Mouse (Mus musculus): ENCODE results near the gene Lrrc10b.

Gene Lrrc10b

GRCm38 (mm10) chr19:10426793-10427192 lies 30.5 kb downstream of the Lrrc10b start:
- peaks cover 59% of the 10 kb centered on the region for H3K27me3 ChIP-seq (ENCODE audit: insufficient read depth, low read length)
- peaks cover 12% of the 10 kb centered on the region for H3K9me3 ChIP-seq (ENCODE audit: low read length)
- peaks cover 29% of the 10 kb centered on the region for H3K4me1 ChIP-seq (replicated peaks; ENCODE audit: low read depth, low read length)
- peaks cover 10% of the 10 kb centered on the region for H3K36me3 ChIP-seq (ENCODE audit: insufficient read depth, low read length)
- H3K4me3 ChIP-seq (replicated peaks; ENCODE audit: low read length), result no peak overlapping the region
- TF ChIP-seq NANOG (IDR thresholded peaks at IDR 0.05; ENCODE audit: borderline replicate concordance, low read length) (no peak), CTCF (conservative IDR thresholded peaks at IDR 0.05; ENCODE audit: low read length) (no peak), POU5F1 (IDR thresholded peaks at IDR 0.05; ENCODE audit: borderline replicate concordance, low read length) (no peak)

GRCm38 (mm10) chr19:10426312-10426711 lies 31.0 kb downstream of the Lrrc10b start:
- TF ChIP-seq POU5F1 (IDR thresholded peaks at IDR 0.05; ENCODE audit: borderline replicate concordance, low read length) (no peak), CTCF (conservative IDR thresholded peaks at IDR 0.05; ENCODE audit: low read length) (no peak), NANOG (IDR thresholded peaks at IDR 0.05; ENCODE audit: borderline replicate concordance, low read length) (no peak)
- Histone ChIP-seq H3K9me3 (ENCODE audit: low read length) (peaks cover 12% of the 10 kb centered on the region), H3K27me3 (ENCODE audit: insufficient read depth, low read length) (peaks cover 59% of the 10 kb centered on the region), H3K4me3 (replicated peaks; ENCODE audit: low read length) (0 out of 2 replicates have a peak overlapping the region, but pooled peaks have one; percentile 29), H3K36me3 (ENCODE audit: insufficient read depth, low read length) (peaks cover 10% of the 10 kb centered on the region), H3K4me1 (replicated peaks; ENCODE audit: low read depth, low read length) (peaks cover 33% of the 10 kb centered on the region)

- TF ChIP-seq NANOG (IDR thresholded peaks at IDR 0.05; ENCODE audit: borderline replicate concordance, low read length), result no peak
- no peak for TF ChIP-seq CTCF (conservative IDR thresholded peaks at IDR 0.05; ENCODE audit: low read length)
- no peak for TF ChIP-seq POU5F1 (IDR thresholded peaks at IDR 0.05; ENCODE audit: borderline replicate concordance, low read length)
These were observed 31.6 kb downstream of the Lrrc10b start for GRCm38 (mm10) chr19:10425484-10426270.

GRCm38 (mm10) chr19:10424751-10425150 lies 32.5 kb downstream of the Lrrc10b start:
- TF ChIP-seq CTCF (conservative IDR thresholded peaks at IDR 0.05; ENCODE audit: low read length), result no peak
- no peak for TF ChIP-seq POU5F1 (IDR thresholded peaks at IDR 0.05; ENCODE audit: borderline replicate concordance, low read length)
- no peak for TF ChIP-seq NANOG (IDR thresholded peaks at IDR 0.05; ENCODE audit: borderline replicate concordance, low read length)
- Histone ChIP-seq H3K4me1 (replicated peaks; ENCODE audit: low read depth, low read length) (peaks cover 38% of the 10 kb centered on the region), H3K4me3 (replicated peaks; ENCODE audit: low read length) (no peak overlapping the region), H3K27me3 (ENCODE audit: insufficient read depth, low read length) (peaks cover 64% of the 10 kb centered on the region), H3K36me3 (ENCODE audit: insufficient read depth, low read length) (peaks cover 10% of the 10 kb centered on the region), H3K9me3 (ENCODE audit: low read length) (peaks cover 12% of the 10 kb centered on the region)

More at GRCm38 (mm10) chr19:10425484-10426270, 31.6 kb downstream of the Lrrc10b start:
- peaks cover 12% of the 10 kb centered on the region for H3K9me3 ChIP-seq (ENCODE audit: low read length)
- peaks cover 58% of the 10 kb centered on the region for H3K27me3 ChIP-seq (ENCODE audit: insufficient read depth, low read length)
- H3K4me1 ChIP-seq (replicated peaks; ENCODE audit: low read depth, low read length), result peaks cover 32% of the 10 kb centered on the region
- peaks cover 10% of the 10 kb centered on the region for H3K36me3 ChIP-seq (ENCODE audit: insufficient read depth, low read length)
- 0 out of 2 replicates have a peak overlapping the region, but pooled peaks have one; percentile 29 for H3K4me3 ChIP-seq (replicated peaks; ENCODE audit: low read length)

GRCm38 (mm10) chr19:10421986-10422976 lies 35.0 kb downstream of the Lrrc10b start:
- Histone ChIP-seq H3K27me3 (ENCODE audit: insufficient read depth, low read length) (peaks cover 80% of the 10 kb centered on the region), H3K4me3 (replicated peaks; ENCODE audit: low read length) (peak overlapping the region; percentile 71), H3K4me1 (replicated peaks; ENCODE audit: low read depth, low read length) (peaks cover 47% of the 10 kb centered on the region), H3K9me3 (ENCODE audit: low read length) (peaks cover 7% of the 10 kb centered on the region), H3K36me3 (ENCODE audit: insufficient read depth, low read length) (peaks cover 4% of the 10 kb centered on the region)
- no peak for TF ChIP-seq POU5F1 (IDR thresholded peaks at IDR 0.05; ENCODE audit: borderline replicate concordance, low read length)
- no peak for TF ChIP-seq NANOG (IDR thresholded peaks at IDR 0.05; ENCODE audit: borderline replicate concordance, low read length)
- TF ChIP-seq CTCF (conservative IDR thresholded peaks at IDR 0.05; ENCODE audit: low read length), result no peak

- no peaks in the 10 kb centered on the region for H3K36me3 ChIP-seq (ENCODE audit: insufficient read depth, low read length)
- peaks cover 57% of the 10 kb centered on the region for H3K4me1 ChIP-seq (replicated peaks; ENCODE audit: low read depth, low read length)
- H3K4me3 ChIP-seq (replicated peaks; ENCODE audit: low read length), result no peak overlapping the region
- TF ChIP-seq POU5F1 (IDR thresholded peaks at IDR 0.05; ENCODE audit: borderline replicate concordance, low read length) (no peak), CTCF (conservative IDR thresholded peaks at IDR 0.05; ENCODE audit: low read length) (no peak), NANOG (IDR thresholded peaks at IDR 0.05; ENCODE audit: borderline replicate concordance, low read length) (no peak)
- H3K27me3 ChIP-seq (ENCODE audit: insufficient read depth, low read length), result peaks cover 75% of the 10 kb centered on the region
- no peaks in the 10 kb centered on the region for H3K9me3 ChIP-seq (ENCODE audit: low read length)
These were observed 39.8 kb downstream of the Lrrc10b start for GRCm38 (mm10) chr19:10417436-10417835.

GRCm38 (mm10) chr19:10416889-10417288 lies 40.4 kb downstream of the Lrrc10b start:
- Histone ChIP-seq H3K4me3 (replicated peaks; ENCODE audit: low read length) (no peak overlapping the region), H3K36me3 (ENCODE audit: insufficient read depth, low read length) (no peaks in the 10 kb centered on the region), H3K9me3 (ENCODE audit: low read length) (no peaks in the 10 kb centered on the region), H3K4me1 (replicated peaks; ENCODE audit: low read depth, low read length) (peaks cover 53% of the 10 kb centered on the region), H3K27me3 (ENCODE audit: insufficient read depth, low read length) (peaks cover 75% of the 10 kb centered on the region)
- TF ChIP-seq POU5F1 (IDR thresholded peaks at IDR 0.05; ENCODE audit: borderline replicate concordance, low read length) (no peak), NANOG (IDR thresholded peaks at IDR 0.05; ENCODE audit: borderline replicate concordance, low read length) (no peak), CTCF (conservative IDR thresholded peaks at IDR 0.05; ENCODE audit: low read length) (no peak)

GRCm38 (mm10) chr19:10415508-10415907 lies 41.8 kb downstream of the Lrrc10b start:
- peaks cover 69% of the 10 kb centered on the region for H3K27me3 ChIP-seq (ENCODE audit: insufficient read depth, low read length)
- H3K36me3 ChIP-seq (ENCODE audit: insufficient read depth, low read length), result no peaks in the 10 kb centered on the region
- H3K4me3 ChIP-seq (replicated peaks; ENCODE audit: low read length), result no peak overlapping the region
- TF ChIP-seq POU5F1 (IDR thresholded peaks at IDR 0.05; ENCODE audit: borderline replicate concordance, low read length) (no peak), NANOG (IDR thresholded peaks at IDR 0.05; ENCODE audit: borderline replicate concordance, low read length) (no peak), CTCF (conservative IDR thresholded peaks at IDR 0.05; ENCODE audit: low read length) (no peak)
- peaks cover 41% of the 10 kb centered on the region for H3K4me1 ChIP-seq (replicated peaks; ENCODE audit: low read depth, low read length)
- no peaks in the 10 kb centered on the region for H3K9me3 ChIP-seq (ENCODE audit: low read length)
